Mouse (Mus musculus) forebrain, embryonic 10.5 days (tissue): ENCODE results near the gene Atp4b. TPM values are rescaled to one million over a fixed set of nuclear protein-coding genes. Genes with fewer than 3 reads are reported as not detected.

ENCODE experiments used
- DNase-seq: peaks from one replicate; pipeline ENCODE4 v3.0.0-alpha.2; 2017; ENCODE audit warnings: low spot score; ENCODE audit errors: extremely low spot score
- H3K27ac ChIP-seq: fragments of 300-500 bp; sonication (generic); 2 replicates; pipeline ENCODE4 v1.5.1; 2016; ENCODE audit warnings: mild to moderate bottlenecking
- H3K27me3 ChIP-seq: fragments of 300-500 bp; sonication (generic); 2 replicates; pipeline ENCODE4 v1.6.1; 2016; ENCODE audit warnings: mild to moderate bottlenecking; ENCODE audit not compliant: poor library complexity, severe bottlenecking
- H3K36me3 ChIP-seq: fragments of 300-500 bp; sonication (generic); replicated peaks from 2 replicates; pipeline ENCODE4 v1.6.1; 2016; ENCODE audit warnings: mild to moderate bottlenecking, moderate library complexity
- H3K4me1 ChIP-seq: fragments of 300-500 bp; sonication (generic); 2 replicates; pipeline ENCODE4 v1.6.1; 2016
- H3K4me3 ChIP-seq: fragments of 300-500 bp; sonication (generic); 2 replicates; pipeline ENCODE4 v1.5.1; 2016; ENCODE audit warnings: mild to moderate bottlenecking, moderate library complexity
- H3K9me3 ChIP-seq: fragments of 300-500 bp; sonication (generic); 2 replicates; pipeline ENCODE4 v1.6.1; 2016; ENCODE audit warnings: mild to moderate bottlenecking, moderate library complexity
- WGBS: fragments of 180-500 bp; shearing (Covaris S2); methylation state at CpG from one replicate; pipeline ENCODE4 v1.1.7; 2016; 5-methylcytosine and 5-hydroxymethylcytosine counted together
- polyA plus RNA-seq: library from polyadenylated mRNA; unstranded; fragments of >200 nt; fragmentation: Nextera tagmentation; extraction: Ambion mirVana; gene quantifications from 2 replicates; pipeline ENCODE4 v1.2.1, GENCODE M21; 2016

The Atp4b gene
- polyA plus RNA-seq, 1 experiment from 2014 or later = 0.10 TPM

DNA sequence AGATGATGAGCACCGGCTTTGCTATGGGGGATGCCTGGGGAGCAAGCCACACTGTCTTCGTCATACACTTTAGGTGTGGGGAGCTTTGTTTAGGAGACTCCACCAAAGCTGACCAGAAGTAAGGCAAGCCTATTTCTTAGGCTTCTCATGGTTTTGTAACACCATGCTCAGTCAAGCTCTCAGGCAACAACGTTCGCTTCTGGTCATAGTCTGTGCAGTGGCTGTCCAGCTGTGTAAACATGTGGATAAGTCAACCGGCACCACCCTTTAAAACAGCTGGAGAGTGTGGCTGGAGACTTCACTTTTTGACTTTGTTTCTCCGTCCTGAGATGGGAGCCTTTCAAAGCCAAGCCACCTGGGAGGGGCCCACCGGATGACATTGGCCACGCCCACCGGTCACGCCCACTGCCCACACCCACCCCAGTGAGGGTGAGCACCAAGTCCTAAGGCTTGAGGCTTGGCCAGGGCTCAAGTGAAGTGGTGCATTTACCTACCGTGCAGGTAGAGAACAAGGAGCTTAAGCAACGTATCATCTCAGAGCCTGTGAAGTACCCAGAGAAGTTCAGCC is 17.3 kb upstream of the Atp4b start:
- Histone ChIP-seq H3K27me3 (no peaks in the 10 kb centered on the region), H3K36me3 (no peaks in the 10 kb centered on the region), H3K9me3 (no peaks in the 10 kb centered on the region), H3K4me3 (no peak overlapping the region), H3K4me1 (no peaks in the 10 kb centered on the region), H3K27ac (no peak overlapping the region)
- WGBS = 56% methylated on average over 12 of the region's 12 CpGs
- no peak for DNase-seq

DNA sequence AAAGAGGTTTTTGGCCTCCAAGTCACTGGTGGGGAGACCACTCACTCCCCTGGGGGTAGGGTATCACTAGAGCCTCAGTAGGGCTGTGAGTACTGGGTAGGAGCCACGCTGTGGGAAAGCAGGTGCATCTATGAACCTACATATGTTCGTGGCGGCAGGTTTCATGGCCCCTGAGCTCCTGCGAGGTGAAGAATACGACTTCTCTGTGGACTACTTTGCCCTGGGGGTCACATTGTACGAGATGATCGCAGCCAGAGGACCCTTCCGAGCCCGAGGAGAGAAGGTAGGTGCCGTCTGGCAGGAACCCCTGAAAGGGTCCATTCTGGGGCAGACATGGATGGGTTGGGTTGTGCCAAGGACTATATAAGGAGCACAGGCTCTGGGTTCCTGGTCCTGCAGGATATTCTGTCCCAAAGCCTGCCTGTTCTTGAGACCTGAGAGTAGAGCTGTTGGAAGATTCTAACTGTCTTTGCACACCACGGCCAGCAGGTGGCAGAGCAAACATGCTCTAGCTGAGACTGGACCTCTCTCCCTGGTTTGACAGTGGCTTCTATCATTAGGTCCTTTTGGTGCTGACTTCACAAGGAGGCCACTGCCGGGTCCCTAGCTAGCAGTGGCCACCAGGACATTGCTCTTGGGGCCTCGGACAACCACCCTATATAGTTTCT is 16.4 kb upstream of the Atp4b start:
- WGBS = 67% methylated on average over 13 of the region's 13 CpGs
- Histone ChIP-seq H3K36me3 (no peaks in the 10 kb centered on the region), H3K27ac (no peak overlapping the region), H3K4me3 (no peak overlapping the region), H3K4me1 (no peaks in the 10 kb centered on the region), H3K27me3 (no peaks in the 10 kb centered on the region), H3K9me3 (no peaks in the 10 kb centered on the region)
- peak; percentile 53 for DNase-seq

- Histone ChIP-seq H3K4me1 (no peaks in the 10 kb centered on the region), H3K36me3 (no peaks in the 10 kb centered on the region), H3K27ac (no peak overlapping the region), H3K27me3 (no peaks in the 10 kb centered on the region), H3K9me3 (no peaks in the 10 kb centered on the region), H3K4me3 (no peak overlapping the region)
- 35% methylated on average over 6 of the region's 6 CpGs for WGBS
- DNase-seq = peak; percentile 74
Observed at GRCm38 (mm10) chr8:13411597-13411996, 15.0 kb upstream of the Atp4b start.

- Histone ChIP-seq H3K4me3 (no peak overlapping the region), H3K27me3 (no peaks in the 10 kb centered on the region), H3K27ac (no peak overlapping the region), H3K9me3 (no peaks in the 10 kb centered on the region), H3K36me3 (no peaks in the 10 kb centered on the region), H3K4me1 (no peaks in the 10 kb centered on the region)
- DNase-seq = no peak
- WGBS = 81% methylated on average over 5 of the region's 5 CpGs
Observed at GRCm38 (mm10) chr8:13406011-13406410, 9.4 kb upstream of the Atp4b start.

- H3K9me3 ChIP-seq = no peaks in the 10 kb centered on the region
- WGBS = 80% methylated on average over 5 of the region's 5 CpGs
- no peak for DNase-seq
- no peaks in the 10 kb centered on the region for H3K27me3 ChIP-seq
- H3K27ac ChIP-seq = no peak within 1 kb of the TSS
- no peaks in the 10 kb centered on the region for H3K36me3 ChIP-seq
- no peak within 1 kb of the TSS for H3K4me3 ChIP-seq
- no peaks in the 10 kb centered on the region for H3K4me1 ChIP-seq
Observed at GRCm38 (mm10) chr8:13404666-13405131, 8.1 kb upstream of the Atp4b start, which contains the start of gene Grk1. TSS of gene Grk1 (plus strand) at chr8:13405081.

- no peak for DNase-seq
- Histone ChIP-seq H3K27me3 (no peaks in the 10 kb centered on the region), H3K4me1 (no peaks in the 10 kb centered on the region), H3K4me3 (no peak overlapping the region), H3K9me3 (no peaks in the 10 kb centered on the region), H3K27ac (no peak overlapping the region), H3K36me3 (no peaks in the 10 kb centered on the region)
- WGBS = 83% methylated on average over 6 of the region's 6 CpGs
Observed at GRCm38 (mm10) chr8:13403517-13403916, 6.9 kb upstream of the Atp4b start.

DNA sequence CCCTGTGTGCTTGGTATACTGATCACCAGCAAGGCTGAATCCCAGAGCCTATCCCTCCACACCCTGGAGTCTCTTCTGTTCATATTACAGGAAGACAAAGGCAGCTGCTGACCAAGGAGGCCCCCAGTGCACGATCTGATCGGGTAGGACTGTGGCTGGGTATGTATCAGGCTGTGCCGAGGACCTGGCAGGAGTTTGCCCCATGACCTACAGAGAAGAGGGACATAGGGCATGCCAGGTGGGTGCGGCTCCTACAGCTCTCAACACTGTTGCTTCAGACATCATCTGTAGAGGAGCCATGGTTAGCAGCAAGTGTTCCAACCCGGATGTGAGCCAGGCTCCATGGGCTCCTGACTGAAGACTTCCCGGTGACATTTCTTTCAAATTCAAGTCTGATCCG is 2.8 kb downstream of the Atp4b start:
- Histone ChIP-seq H3K4me3 (no peak overlapping the region), H3K36me3 (no peaks in the 10 kb centered on the region), H3K4me1 (no peaks in the 10 kb centered on the region), H3K9me3 (no peaks in the 10 kb centered on the region), H3K27me3 (no peaks in the 10 kb centered on the region), H3K27ac (no peak overlapping the region)
- DNase-seq = no peak
- WGBS = 90% methylated on average over 7 of the region's 7 CpGs

DNA sequence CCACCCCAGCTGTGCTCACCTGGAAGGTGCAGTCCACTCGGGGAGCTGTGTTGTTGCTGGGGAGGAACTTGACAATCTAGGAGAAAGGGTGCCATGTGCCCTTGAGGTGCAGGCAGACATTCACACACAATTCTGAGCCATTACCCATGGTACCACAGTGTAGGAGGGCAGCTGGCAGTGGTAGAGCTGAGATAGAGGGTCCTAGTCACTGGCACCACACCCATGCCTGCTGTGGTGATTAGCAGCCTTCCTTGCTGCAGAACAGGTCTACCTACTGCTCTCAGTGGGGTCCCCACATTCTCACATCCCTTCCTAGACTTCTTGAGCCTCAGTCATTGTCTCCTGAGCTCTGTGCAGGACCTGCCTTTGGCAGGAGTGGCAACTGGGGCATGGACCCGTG is 7.9 kb downstream of the Atp4b start:
- Histone ChIP-seq H3K36me3 (no peaks in the 10 kb centered on the region), H3K27me3 (no peaks in the 10 kb centered on the region), H3K9me3 (no peaks in the 10 kb centered on the region), H3K4me3 (no peak overlapping the region), H3K27ac (no peak overlapping the region), H3K4me1 (no peaks in the 10 kb centered on the region)
- 87% methylated on average over 2 of the region's 2 CpGs for WGBS
- no peak for DNase-seq

GRCm38 (mm10) chr8:13387728-13388127 is 8.9 kb downstream of the Atp4b start:
- Histone ChIP-seq H3K4me1 (no peaks in the 10 kb centered on the region), H3K36me3 (no peaks in the 10 kb centered on the region), H3K27me3 (no peaks in the 10 kb centered on the region), H3K27ac (no peak overlapping the region), H3K4me3 (no peak overlapping the region), H3K9me3 (no peaks in the 10 kb centered on the region)
- 87% methylated on average over 8 of the region's 8 CpGs for WGBS
- no peak for DNase-seq

DNA sequence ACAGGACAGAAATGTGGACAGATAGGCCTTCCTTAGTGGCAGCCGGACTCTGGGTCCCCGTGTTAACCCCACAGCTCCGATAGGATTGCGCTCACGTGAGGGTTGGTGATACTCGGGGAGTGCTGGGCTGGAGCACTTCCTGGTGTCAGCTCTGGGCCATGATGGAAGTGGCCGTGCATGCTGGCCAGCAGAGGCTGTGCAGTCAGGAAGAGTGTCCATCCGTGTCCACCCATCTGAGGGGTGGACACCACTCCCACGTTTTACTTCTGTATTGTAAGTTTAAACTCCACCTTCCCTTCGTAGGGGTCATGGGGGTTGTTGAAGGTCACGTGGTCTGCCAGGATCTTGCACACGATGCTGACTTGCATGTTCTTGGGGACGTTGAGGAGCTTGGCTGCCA is 10.3 kb downstream of the Atp4b start:
- H3K27ac ChIP-seq = no peak overlapping the region
- H3K4me3 ChIP-seq = no peak overlapping the region
- 85% methylated on average over 13 of the region's 13 CpGs for WGBS
- no peaks in the 10 kb centered on the region for H3K4me1 ChIP-seq
- no peak for DNase-seq
- no peaks in the 10 kb centered on the region for H3K27me3 ChIP-seq
- no peaks in the 10 kb centered on the region for H3K9me3 ChIP-seq
- H3K36me3 ChIP-seq = peaks cover 8% of the 10 kb centered on the region

DNA sequence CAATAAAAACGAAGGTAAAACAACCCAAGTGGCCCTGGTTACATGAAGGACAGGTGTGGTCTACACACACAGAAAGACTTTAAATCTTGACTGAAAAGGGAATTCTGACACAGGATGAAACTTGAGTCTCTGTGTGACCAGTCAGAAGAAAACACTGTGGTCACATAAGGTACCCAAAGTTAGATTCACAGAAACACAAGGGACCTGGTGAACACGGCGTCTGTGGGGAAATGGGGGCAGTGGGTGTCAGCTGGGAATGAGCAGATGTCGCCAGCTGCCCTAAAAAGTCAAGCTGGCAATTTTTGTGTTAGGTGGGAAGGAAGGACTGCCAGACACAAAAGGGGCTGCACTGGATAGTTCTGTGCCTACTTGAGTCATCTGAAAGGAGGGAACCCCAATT is 13.6 kb downstream of the Atp4b start:
- no peak overlapping the region for H3K27ac ChIP-seq
- DNase-seq = no peak
- H3K4me3 ChIP-seq = no peak overlapping the region
- H3K36me3 ChIP-seq = peaks cover 40% of the 10 kb centered on the region
- 95% methylated on average over 4 of the region's 4 CpGs for WGBS
- no peaks in the 10 kb centered on the region for H3K4me1 ChIP-seq
- no peaks in the 10 kb centered on the region for H3K27me3 ChIP-seq
- H3K9me3 ChIP-seq = no peaks in the 10 kb centered on the region

- H3K4me1 ChIP-seq = no peaks in the 10 kb centered on the region
- H3K27ac ChIP-seq = no peak overlapping the region
- WGBS = 91% methylated on average over 3 of the region's 3 CpGs
- H3K36me3 ChIP-seq = peaks cover 43% of the 10 kb centered on the region
- no peaks in the 10 kb centered on the region for H3K9me3 ChIP-seq
- H3K27me3 ChIP-seq = no peaks in the 10 kb centered on the region
- no peak overlapping the region for H3K4me3 ChIP-seq
- no peak for DNase-seq
Observed at GRCm38 (mm10) chr8:13382536-13382935, 14.1 kb downstream of the Atp4b start.

DNA sequence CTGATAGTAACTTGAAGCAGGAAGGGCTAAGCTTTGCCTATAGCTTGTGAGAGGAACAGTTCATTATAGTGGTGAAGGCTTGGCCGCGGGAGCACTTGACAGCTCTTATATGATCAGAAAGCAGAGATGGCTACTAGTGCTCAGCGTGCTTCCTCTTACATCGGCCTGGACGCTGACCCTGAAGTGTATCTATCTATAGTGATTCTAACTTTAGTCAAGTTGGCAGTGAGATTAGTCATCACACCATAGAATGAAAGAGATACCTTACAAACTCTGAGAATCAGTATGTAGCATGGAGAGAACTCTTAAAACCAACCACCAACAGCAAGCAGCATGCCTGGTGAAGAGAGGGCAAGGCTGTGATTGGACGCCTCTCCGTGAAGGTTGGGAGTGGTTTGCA is 15.0 kb downstream of the Atp4b start:
- no peaks in the 10 kb centered on the region for H3K4me1 ChIP-seq
- no peak overlapping the region for H3K4me3 ChIP-seq
- H3K27me3 ChIP-seq = no peaks in the 10 kb centered on the region
- WGBS = 90% methylated on average over 7 of the region's 7 CpGs
- no peak for DNase-seq
- no peaks in the 10 kb centered on the region for H3K9me3 ChIP-seq
- no peak overlapping the region for H3K27ac ChIP-seq
- H3K36me3 ChIP-seq = peaks cover 52% of the 10 kb centered on the region
